Mouse (Mus musculus) testis, adult 2 months (tissue): ENCODE results near the gene Suz12.

Experiments used
- CTCF ChIP-seq: fragments of 200-500 bp; IDR thresholded peaks from 2 replicates; pipeline ENCODE4 v1.5.1; 2012; ENCODE audit warnings: low read depth, mild to moderate bottlenecking, inconsistent platforms, low read length, moderate library complexity; ENCODE audit not compliant: control insufficient read depth, insufficient read depth, insufficient replicate concordance
- POLR2A ChIP-seq: fragments of 200-500 bp; IDR thresholded peaks from 2 replicates; pipeline ENCODE4 v1.6.1; 2012; ENCODE audit warnings: low read depth, mild to moderate bottlenecking, inconsistent platforms, low read length, moderate library complexity; ENCODE audit not compliant: control insufficient read depth

DNA sequence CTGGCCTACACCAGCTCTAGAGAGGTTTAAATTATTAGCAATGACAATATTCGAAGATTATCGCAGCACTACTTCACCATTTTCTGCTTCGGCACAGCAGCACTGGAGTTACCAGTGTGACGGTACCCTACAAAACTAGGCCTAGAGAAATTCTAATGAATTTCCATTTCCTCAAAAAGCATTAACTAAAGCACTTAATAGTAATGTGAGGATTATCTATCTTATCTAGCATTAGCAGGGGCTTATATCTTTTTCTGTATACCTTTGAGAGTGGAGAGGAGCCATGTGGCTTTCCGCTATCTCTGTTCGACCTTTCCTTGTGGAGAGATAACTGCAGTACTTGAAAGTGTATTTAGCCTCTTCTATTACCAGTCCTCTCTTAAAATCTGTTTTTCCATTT lies 86.8 kb downstream of the Suz12 start:
- TF ChIP-seq CTCF (no peak), POLR2A (no peak)
